Mouse (Mus musculus) intestine, embryonic 15.5 days (tissue): ENCODE data around the gene Ppp1r10. TPM values are rescaled to one million over a fixed set of nuclear protein-coding genes. Genes with fewer than 3 reads are reported as not detected.

Experiments
- microRNA counts: library from miRNA; unstranded; fragments of <30 nt; microRNA quantifications from one replicate; lab custom pipeline; 2016
- polyA plus RNA-seq: library from polyadenylated mRNA; unstranded; fragments of >200 nt; fragmentation: Nextera tagmentation; extraction: Ambion mirVana; gene quantifications from 2 replicates; pipeline ENCODE4 v1.2.1, GENCODE M21; 2015

The Ppp1r10 gene
- polyA plus RNA-seq, 1 experiment from 2014 or later = 32.9 TPM

MicroRNA genes within 50 kb of the gene (microRNA counts, 519-probe panel; counts per million panel counts)
- 97.1 counts per million, percentile 29 among the panel's probes with 10 or more counts for microRNA mmu-miR-1894-3p (lab: Ali Mortazavi, UCI)
- microRNA mmu-miR-1894-5p (lab: Ali Mortazavi, UCI) = 1,818 counts per million, percentile 37 among the panel's probes with 10 or more counts
- microRNA mmu-miR-877 (lab: Ali Mortazavi, UCI) = 1,971 counts per million, percentile 44 among the panel's probes with 10 or more counts

Other genes starting within 250 kb of the Ppp1r10 start
- 18.3 and 18.9 TPM in 2 replicates for gene Vars2, start 248.8 kb upstream of the Ppp1r10 start, polyA plus RNA-seq
- gene Gtf2h4, start 242.7 kb upstream of the Ppp1r10 start, polyA plus RNA-seq = 43.8 TPM in 2 replicates
- 54.0 and 54.2 TPM in 2 replicates for gene Ddr1, start 211.8 kb upstream of the Ppp1r10 start, polyA plus RNA-seq
- 13.9 and 14.4 TPM in 2 replicates for gene Ier3, start 94.8 kb upstream of the Ppp1r10 start, polyA plus RNA-seq
- gene Flot1, start 93.2 kb upstream of the Ppp1r10 start, polyA plus RNA-seq = 49.1 and 49.4 TPM in 2 replicates
- 729 and 776 TPM in 2 replicates for gene Tubb5, start 78.1 kb upstream of the Ppp1r10 start, polyA plus RNA-seq
- 14.9 and 16.1 TPM in 2 replicates for gene Mdc1, start 74.9 kb upstream of the Ppp1r10 start, polyA plus RNA-seq
- 48.5 and 51.7 TPM in 2 replicates for gene Nrm, start 55.1 kb upstream of the Ppp1r10 start, polyA plus RNA-seq
- 19.6 TPM in 2 replicates for gene Ppp1r18, start 50.8 kb upstream of the Ppp1r10 start, polyA plus RNA-seq
- gene Dhx16, start 36.6 kb upstream of the Ppp1r10 start, polyA plus RNA-seq = 43.1 and 44.2 TPM in 2 replicates
- 25.5 and 31.9 TPM in 2 replicates for gene 2310061I04Rik, start 19.0 kb upstream of the Ppp1r10 start, polyA plus RNA-seq
- gene Atat1, start 6.4 kb upstream of the Ppp1r10 start, polyA plus RNA-seq = 47.2 and 47.7 TPM in 2 replicates
- 126 and 139 TPM in 2 replicates for gene Mrps18b, start within 50 bp of the Ppp1r10 start, polyA plus RNA-seq
- gene Abcf1, start 53.3 kb downstream of the Ppp1r10 start, polyA plus RNA-seq = 91.6 and 99.9 TPM in 2 replicates
- 37.5 and 39.9 TPM in 2 replicates for gene Gnl1, start 63.4 kb downstream of the Ppp1r10 start, polyA plus RNA-seq
- 24.5 and 25.7 TPM in 2 replicates for gene Prr3, start 63.8 kb downstream of the Ppp1r10 start, polyA plus RNA-seq
- gene H2-T24, start 104.1 kb downstream of the Ppp1r10 start, polyA plus RNA-seq = 2.0 and 2.8 TPM in 2 replicates
- 9.3 and 14.2 TPM in 2 replicates for gene H2-T23, start 116.4 kb downstream of the Ppp1r10 start, polyA plus RNA-seq
- gene H2-T22, start 126.3 kb downstream of the Ppp1r10 start, polyA plus RNA-seq = 13.3 and 13.9 TPM in 2 replicates
- 0.11 and 0.25 TPM in 2 replicates for gene Gm6034, start 126.5 kb downstream of the Ppp1r10 start, polyA plus RNA-seq
- 3.3 and 3.5 TPM in 2 replicates for gene Gm11127, start 141.9 kb downstream of the Ppp1r10 start, polyA plus RNA-seq
- 0.11 TPM in 2 replicates for gene Gm19684, start 205.2 kb downstream of the Ppp1r10 start, polyA plus RNA-seq
- 1.4 and 1.5 TPM in 2 replicates for gene Gm7030, start 213.0 kb downstream of the Ppp1r10 start, polyA plus RNA-seq